Mouse (Mus musculus) liver, embryonic 11.5 days (tissue): ENCODE data around the gene Ddn. TPM values are rescaled to one million over a fixed set of nuclear protein-coding genes. Genes with fewer than 3 reads are reported as not detected.

Experiments
- ATAC-seq: fragments of 200-750 bp; cut with Nextera tagmentation; replicated peaks from 2 replicates; pipeline ENCODE4 v1.8.0; 2017; ENCODE audit warnings: moderate number of reproducible peaks, mild to moderate bottlenecking, moderate TSS enrichment, moderate library complexity; ENCODE audit not compliant: low FRiP score
- DNase-seq: peaks from one replicate; pipeline ENCODE4 v3.0.0-alpha.2; 2017; ENCODE audit warnings: low spot score
- H3K27ac ChIP-seq: fragments of 300-500 bp; sonication (generic); 2 replicates; pipeline ENCODE4 v1.5.1; 2014; ENCODE audit warnings: mild to moderate bottlenecking, low read depth, low read length, control low read depth
- H3K27me3 ChIP-seq: fragments of 300-500 bp; sonication (generic); replicated peaks from 2 replicates; pipeline ENCODE4 v1.6.1; 2014; ENCODE audit warnings: low read length, mixed read lengths; ENCODE audit not compliant: control insufficient read depth, insufficient read depth
- H3K36me3 ChIP-seq: fragments of 300-500 bp; sonication (generic); 2 replicates; pipeline ENCODE4 v1.6.1; 2014; ENCODE audit warnings: mild to moderate bottlenecking, low read length, moderate library complexity, mixed read lengths; ENCODE audit not compliant: control insufficient read depth, insufficient read depth
- H3K4me1 ChIP-seq: fragments of 300-500 bp; sonication (generic); replicated peaks from 2 replicates; pipeline ENCODE4 v1.6.1; 2014; ENCODE audit warnings: low read length, mixed read lengths; ENCODE audit not compliant: control insufficient read depth, insufficient read depth
- H3K4me2 ChIP-seq: fragments of 300-500 bp; sonication (generic); 2 replicates; pipeline ENCODE4 v1.6.1; 2014; ENCODE audit warnings: mild to moderate bottlenecking, control low read depth, moderate library complexity
- H3K4me3 ChIP-seq: fragments of 300-500 bp; sonication (generic); 2 replicates; pipeline ENCODE4 v1.5.1; 2014; ENCODE audit warnings: low read depth, low read length, control low read depth
- H3K9ac ChIP-seq: fragments of 300-500 bp; sonication (generic); 2 replicates; pipeline ENCODE4 v1.6.1; 2014; ENCODE audit warnings: low read depth, low read length, control low read depth
- H3K9me3 ChIP-seq: fragments of 300-500 bp; sonication (generic); 2 replicates; pipeline ENCODE4 v1.6.1; 2016; ENCODE audit warnings: low read length, inconsistent platforms, mixed read lengths; ENCODE audit not compliant: control insufficient read depth
- WGBS: fragments of 180-500 bp; shearing (Covaris S2); extraction: QIAGEN DNeasy Blood & Tissue Kit; methylation state at CpG from one replicate; pipeline ENCODE4 v1.1.7; 2014; 5-methylcytosine and 5-hydroxymethylcytosine counted together
- polyA plus RNA-seq: library from polyadenylated mRNA; unstranded; fragments of >200 nt; fragmentation: Nextera tagmentation; extraction: Ambion mirVana; gene quantifications from 2 replicates; pipeline ENCODE4 v1.2.1, GENCODE M21; 2014

Gene Ddn
- polyA plus RNA-seq, 1 experiment from 2014 or later, result 0.12 TPM

- Histone ChIP-seq H3K36me3 (no peaks in the 10 kb centered on the region), H3K4me2 (no peak overlapping the region), H3K4me3 (no peak overlapping the region), H3K9ac (no peak overlapping the region), H3K4me1 (peaks cover 23% of the 10 kb centered on the region), H3K9me3 (no peaks in the 10 kb centered on the region), H3K27ac (no peak overlapping the region), H3K27me3 (peaks cover 96% of the 10 kb centered on the region)
- 2% methylated on average over 19 of the region's 19 CpGs for WGBS
- ATAC-seq, result no peak
- DNase-seq, result no peak
These were observed 32.2 kb downstream of the Ddn start for GRCm38 (mm10) chr15:98777005-98777616.

- ATAC-seq, result no peak
- 3% methylated on average over 62 of the region's 62 CpGs for WGBS
- H3K9ac ChIP-seq, result no peak overlapping the region
- DNase-seq, result no peak
- peak overlapping the region; percentile 51 for H3K4me2 ChIP-seq
- H3K4me1 ChIP-seq, result peaks cover 28% of the 10 kb centered on the region
- H3K36me3 ChIP-seq, result no peaks in the 10 kb centered on the region
- no peaks in the 10 kb centered on the region for H3K9me3 ChIP-seq
- H3K4me3 ChIP-seq, result peak overlapping the region; percentile 23
- H3K27ac ChIP-seq, result no peak overlapping the region
- peaks cover 98% of the 10 kb centered on the region for H3K27me3 ChIP-seq
These were observed 32.8 kb downstream of the Ddn start for GRCm38 (mm10) chr15:98776280-98777004.

GRCm38 (mm10) chr15:98775533-98775932, 33.8 kb downstream of the Ddn start:
- DNase-seq, result no peak
- H3K4me1 ChIP-seq, result peaks cover 28% of the 10 kb centered on the region
- H3K9ac ChIP-seq, result no peak overlapping the region
- H3K4me3 ChIP-seq, result no peak overlapping the region
- no peak for ATAC-seq
- H3K27me3 ChIP-seq, result peaks cover 99% of the 10 kb centered on the region
- H3K27ac ChIP-seq, result no peak overlapping the region
- no peak overlapping the region for H3K4me2 ChIP-seq
- no peaks in the 10 kb centered on the region for H3K9me3 ChIP-seq
- WGBS, result 9% methylated on average over 5 of the region's 5 CpGs
- H3K36me3 ChIP-seq, result no peaks in the 10 kb centered on the region

- WGBS, result 22% methylated on average over 15 of the region's 15 CpGs
- Histone ChIP-seq H3K36me3 (no peaks in the 10 kb centered on the region), H3K9ac (no peak overlapping the region), H3K9me3 (no peaks in the 10 kb centered on the region), H3K27ac (no peak overlapping the region), H3K4me2 (no peak overlapping the region), H3K4me1 (peaks cover 28% of the 10 kb centered on the region), H3K4me3 (no peak overlapping the region), H3K27me3 (peaks cover 87% of the 10 kb centered on the region)
- ATAC-seq, result no peak
- DNase-seq, result no peak
These were observed 35.2 kb downstream of the Ddn start for GRCm38 (mm10) chr15:98774096-98774495.

- Histone ChIP-seq H3K27ac (no peak overlapping the region), H3K36me3 (no peaks in the 10 kb centered on the region), H3K27me3 (peaks cover 85% of the 10 kb centered on the region), H3K4me1 (peaks cover 28% of the 10 kb centered on the region), H3K9me3 (no peaks in the 10 kb centered on the region), H3K4me3 (peak overlapping the region; percentile 46), H3K9ac (no peak overlapping the region), H3K4me2 (peak overlapping the region; percentile 70)
- ATAC-seq (no peak; the same call in 1 of the 2 replicates), DNase-seq (no peak)
- 2% methylated on average over 36 of the region's 36 CpGs for whole genome bisulfite sequencing
These were observed 36.6 kb downstream of the Ddn start for GRCm38 (mm10) chr15:98772511-98773211.

- WGBS, result 6% methylated on average over 12 of the region's 12 CpGs
These were observed 37.4 kb downstream of the Ddn start for GRCm38 (mm10) chr15:98771813-98772425.

GRCm38 (mm10) chr15:98768259-98768658, 41.0 kb downstream of the Ddn start:
- H3K27ac ChIP-seq, result no peak overlapping the region
- H3K9me3 ChIP-seq, result no peaks in the 10 kb centered on the region
- H3K4me2 ChIP-seq, result no peak overlapping the region
- peaks cover 48% of the 10 kb centered on the region for H3K27me3 ChIP-seq
- DNase-seq, result no peak
- no peak overlapping the region for H3K4me3 ChIP-seq
- ATAC-seq, result no peak
- no peak overlapping the region for H3K9ac ChIP-seq
- H3K4me1 ChIP-seq, result peaks cover 18% of the 10 kb centered on the region
- no peaks in the 10 kb centered on the region for H3K36me3 ChIP-seq
- 32% methylated on average over 5 of the region's 5 CpGs for WGBS

More at GRCm38 (mm10) chr15:98771813-98772425, 37.4 kb downstream of the Ddn start:
- Histone ChIP-seq H3K9ac (no peak overlapping the region), H3K36me3 (no peaks in the 10 kb centered on the region), H3K4me2 (peak overlapping the region; percentile 70), H3K27me3 (peaks cover 78% of the 10 kb centered on the region), H3K27ac (no peak overlapping the region), H3K9me3 (no peaks in the 10 kb centered on the region), H3K4me3 (peak overlapping the region; percentile 46), H3K4me1 (peaks cover 27% of the 10 kb centered on the region)
- no peak for ATAC-seq
- no peak for DNase-seq

GRCm38 (mm10) chr15:98765929-98766328, 43.4 kb downstream of the Ddn start:
- peaks cover 26% of the 10 kb centered on the region for H3K27me3 ChIP-seq
- peaks cover 14% of the 10 kb centered on the region for H3K4me1 ChIP-seq
- no peak overlapping the region for H3K4me3 ChIP-seq
- DNase-seq, result no peak
- no peak overlapping the region for H3K9ac ChIP-seq
- no peaks in the 10 kb centered on the region for H3K36me3 ChIP-seq
- H3K9me3 ChIP-seq, result no peaks in the 10 kb centered on the region
- no peak overlapping the region for H3K27ac ChIP-seq
- no peak overlapping the region for H3K4me2 ChIP-seq
- WGBS, result 77% methylated on average over 4 of the region's 4 CpGs
- no peak for ATAC-seq
